Mouse (Mus musculus) MEL (cell line): ENCODE measurements around the gene Rhox10.
"Not testable (repeated sequence)": the region's sequence is repeated elsewhere in the genome, so short reads cannot be mapped to it uniquely, and the experiment has no call there.

Source experiments
- GABPA ChIP-seq: IDR thresholded peaks from 2 replicates; pipeline ENCODE4 v1.6.1; 2012; ENCODE audit warnings: low read depth, mild to moderate bottlenecking, inconsistent platforms, low read length, improper control_type of control experiment, moderate library complexity
- GATA1 ChIP-seq: IDR thresholded peaks from 2 replicates; pipeline ENCODE4 v1.6.1; 2011; ENCODE audit warnings: low read depth, low read length, improper control_type of control experiment
- MAFK ChIP-seq: IDR thresholded peaks from 2 replicates; pipeline ENCODE4 v1.6.1; 2011; ENCODE audit warnings: low read depth, mild to moderate bottlenecking, low read length, improper control_type of control experiment, borderline replicate concordance
- POLR2A ChIP-seq, 2 experiments: IDR thresholded peaks; 2 replicates each; pipeline ENCODE4 v1.6.1; 2011 to 2012; ENCODE audit warnings: low read length in 2 of 2, mild to moderate bottlenecking in 2 of 2, control low read depth in 1 of 2, improper control_type of control experiment in 1 of 2, low read depth in 1 of 2, moderate library complexity in 1 of 2; ENCODE audit not compliant: control insufficient read depth in 1 of 2, insufficient read depth in 1 of 2, poor library complexity in 1 of 2
- POLR2AphosphoS2 ChIP-seq: IDR thresholded peaks from 2 replicates; pipeline ENCODE4 v1.6.1; 2011; ENCODE audit warnings: low read length, improper control_type of control experiment
- USF1 ChIP-seq: IDR thresholded peaks from 2 replicates; pipeline ENCODE4 v1.6.1; 2014; ENCODE audit warnings: low read depth, mild to moderate bottlenecking, inconsistent platforms, low read length, improper control_type of control experiment, moderate library complexity
- USF2 ChIP-seq, 2 experiments: IDR thresholded peaks; 2 replicates each; pipeline ENCODE4 v1.6.1; 2011 to 2012; ENCODE audit warnings: improper control_type of control experiment in 2 of 2, low read length in 2 of 2, borderline replicate concordance in 1 of 2, inconsistent platforms in 1 of 2, low read depth in 1 of 2, mild to moderate bottlenecking in 1 of 2; ENCODE audit not compliant: insufficient read depth in 1 of 2
- ZC3H11A ChIP-seq: IDR thresholded peaks from 2 replicates; pipeline ENCODE4 v1.6.1; 2012; ENCODE audit warnings: low read depth, mild to moderate bottlenecking, inconsistent platforms, low read length, improper control_type of control experiment

DNA sequence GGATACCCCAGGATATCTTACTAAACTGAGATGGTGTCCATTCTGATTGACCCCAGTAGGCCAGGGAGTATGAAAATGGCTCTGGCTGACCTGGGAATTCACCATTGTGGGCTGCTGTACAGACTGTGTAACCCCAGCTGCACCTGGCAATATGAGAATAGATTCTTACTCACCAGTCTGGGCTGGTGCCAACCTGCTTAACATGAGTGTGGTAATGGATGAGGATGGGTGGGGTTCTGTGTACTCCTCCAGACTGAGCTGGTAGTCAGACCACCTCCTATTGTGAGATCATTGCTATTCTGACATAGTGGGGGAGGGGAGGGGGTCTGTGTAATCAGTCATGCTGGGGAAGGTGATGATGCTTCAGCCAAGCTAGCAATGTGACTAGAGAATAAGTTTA, 47.7 kb upstream of the Rhox10 start, which contains the start of gene Btg1-ps1:
- not testable (repeated sequence) for TF ChIP-seq POLR2A (IDR thresholded peaks at IDR 0.05; ENCODE audit: control insufficient read depth in 1 of 2, insufficient read depth in 1 of 2, low read depth in 1 of 2, low read length in 2 of 2, poor library complexity in 1 of 2); GABPA; GATA1; MAFK; USF2 (IDR thresholded peaks at IDR 0.05; ENCODE audit: borderline replicate concordance in 1 of 2, insufficient read depth in 1 of 2, low read depth in 1 of 2, low read length in 2 of 2); ZC3H11A; POLR2AphosphoS2; USF1
